Mouse (Mus musculus): ENCODE results near the gene Uhrf1bp1l. TPM values are rescaled to one million over a fixed set of nuclear protein-coding genes. Genes with fewer than 3 reads are reported as not detected.

Gene Uhrf1bp1l
- polyA plus RNA-seq, 1 experiment from 2014 or later = 20.7 TPM

GRCm38 (mm10) chr10:89794121-89794520 lies 49.3 kb downstream of the Uhrf1bp1l start:
- WGBS = 86% methylated on average over 6 of the region's 6 CpGs
- H3K27ac ChIP-seq (replicated peaks in 1 of 2; ENCODE audit: control insufficient read depth in 1 of 2, insufficient read depth in 1 of 2, low read depth in 2 of 2, low read length in 2 of 2) = no peak overlapping the region
- no peak for ATAC-seq (ENCODE audit: insufficient number of reproducible peaks, insufficient read depth, low FRiP score, low read depth)
- no peaks in the 10 kb centered on the region for H3K27me3 ChIP-seq (ENCODE audit: control insufficient read depth, insufficient read depth, low read length)
- no peak overlapping the region for H3K4me3 ChIP-seq (ENCODE audit: control insufficient read depth in 1 of 2, insufficient read depth in 1 of 2, low read depth in 1 of 2, low read length in 2 of 2)
- H3K9me3 ChIP-seq (ENCODE audit: control insufficient read depth, low read length) = no peaks in the 10 kb centered on the region
- no peak overlapping the region for H3K4me2 ChIP-seq (ENCODE audit: low read length)
- H3K9ac ChIP-seq (ENCODE audit: low read length) = no peak overlapping the region
- H3K36me3 ChIP-seq (ENCODE audit: control insufficient read depth, insufficient read depth, low read length) = peaks cover 26% of the 10 kb centered on the region
- no peaks in the 10 kb centered on the region for H3K4me1 ChIP-seq (ENCODE audit: control insufficient read depth in 2 of 2, insufficient read depth in 2 of 2, low read length in 2 of 2)

- peak overlapping the region in 1 of 2 experiments; percentile 41; a peak in 1 of 4 replicates for H3K27ac ChIP-seq (replicated peaks in 1 of 2; ENCODE audit: control insufficient read depth in 1 of 2, insufficient read depth in 1 of 2, low read depth in 2 of 2, low read length in 2 of 2)
- H3K36me3 ChIP-seq (ENCODE audit: control insufficient read depth, insufficient read depth, low read length) = peaks cover 44% of the 10 kb centered on the region
- H3K27me3 ChIP-seq (ENCODE audit: control insufficient read depth, insufficient read depth, low read length) = no peaks in the 10 kb centered on the region
- WGBS = 41% methylated on average over 4 of the region's 4 CpGs
- no peak for ATAC-seq (ENCODE audit: insufficient number of reproducible peaks, insufficient read depth, low FRiP score, low read depth)
- H3K9ac ChIP-seq (ENCODE audit: low read length) = no peak overlapping the region
- peaks cover 0 to 3% of the 10 kb centered on the region in 2 experiments; a peak in 1 of 4 replicates for H3K4me1 ChIP-seq (ENCODE audit: control insufficient read depth in 2 of 2, insufficient read depth in 2 of 2, low read length in 2 of 2)
- no peaks in the 10 kb centered on the region for H3K9me3 ChIP-seq (ENCODE audit: control insufficient read depth, low read length)
- H3K4me2 ChIP-seq (ENCODE audit: low read length) = no peak overlapping the region
- no peak overlapping the region for H3K4me3 ChIP-seq (ENCODE audit: control insufficient read depth in 1 of 2, insufficient read depth in 1 of 2, low read depth in 1 of 2, low read length in 2 of 2)
Observed at GRCm38 (mm10) chr10:89819146-89819545, 74.4 kb downstream of the Uhrf1bp1l start.

GRCm38 (mm10) chr10:89823906-89824305 lies 79.1 kb downstream of the Uhrf1bp1l start:
- H3K4me2 ChIP-seq (ENCODE audit: low read length) = no peak overlapping the region
- no peaks in the 10 kb centered on the region for H3K9me3 ChIP-seq (ENCODE audit: control insufficient read depth, low read length)
- 31% methylated on average over 2 of the region's 2 CpGs for whole genome bisulfite sequencing
- ATAC-seq (ENCODE audit: insufficient number of reproducible peaks, insufficient read depth, low FRiP score, low read depth) = no peak
- H3K27ac ChIP-seq (replicated peaks in 1 of 2; ENCODE audit: control insufficient read depth in 1 of 2, insufficient read depth in 1 of 2, low read depth in 2 of 2, low read length in 2 of 2) = no peak overlapping the region
- no peak overlapping the region for H3K4me3 ChIP-seq (ENCODE audit: control insufficient read depth in 1 of 2, insufficient read depth in 1 of 2, low read depth in 1 of 2, low read length in 2 of 2)
- no peak overlapping the region for H3K9ac ChIP-seq (ENCODE audit: low read length)
- no peaks in the 10 kb centered on the region for H3K27me3 ChIP-seq (ENCODE audit: control insufficient read depth, insufficient read depth, low read length)
- peaks cover 0 to 3% of the 10 kb centered on the region in 2 experiments; a peak in 1 of 4 replicates for H3K4me1 ChIP-seq (ENCODE audit: control insufficient read depth in 2 of 2, insufficient read depth in 2 of 2, low read length in 2 of 2)
- H3K36me3 ChIP-seq (ENCODE audit: control insufficient read depth, insufficient read depth, low read length) = no peaks in the 10 kb centered on the region

GRCm38 (mm10) chr10:89826896-89827295 lies 82.1 kb downstream of the Uhrf1bp1l start:
- Histone ChIP-seq H3K27ac (replicated peaks in 1 of 2; ENCODE audit: control insufficient read depth in 1 of 2, insufficient read depth in 1 of 2, low read depth in 2 of 2, low read length in 2 of 2) (no peak overlapping the region), H3K27me3 (ENCODE audit: control insufficient read depth, insufficient read depth, low read length) (no peaks in the 10 kb centered on the region), H3K9me3 (ENCODE audit: control insufficient read depth, low read length) (no peaks in the 10 kb centered on the region), H3K4me3 (ENCODE audit: control insufficient read depth in 1 of 2, insufficient read depth in 1 of 2, low read depth in 1 of 2, low read length in 2 of 2) (no peak overlapping the region), H3K4me2 (ENCODE audit: low read length) (no peak overlapping the region), H3K9ac (ENCODE audit: low read length) (no peak overlapping the region), H3K4me1 (ENCODE audit: control insufficient read depth in 2 of 2, insufficient read depth in 2 of 2, low read length in 2 of 2) (no peaks in the 10 kb centered on the region), H3K36me3 (ENCODE audit: control insufficient read depth, insufficient read depth, low read length) (no peaks in the 10 kb centered on the region)
- 45% methylated on average over 3 of the region's 3 CpGs for WGBS
- no peak for ATAC-seq (ENCODE audit: insufficient number of reproducible peaks, insufficient read depth, low FRiP score, low read depth)

- Histone ChIP-seq H3K4me3 (ENCODE audit: control insufficient read depth in 1 of 2, insufficient read depth in 1 of 2, low read depth in 1 of 2, low read length in 2 of 2) (no peak overlapping the region), H3K4me1 (ENCODE audit: control insufficient read depth in 2 of 2, insufficient read depth in 2 of 2, low read length in 2 of 2) (no peaks in the 10 kb centered on the region), H3K9me3 (ENCODE audit: control insufficient read depth, low read length) (no peaks in the 10 kb centered on the region), H3K36me3 (ENCODE audit: control insufficient read depth, insufficient read depth, low read length) (no peaks in the 10 kb centered on the region), H3K27me3 (ENCODE audit: control insufficient read depth, insufficient read depth, low read length) (no peaks in the 10 kb centered on the region), H3K9ac (ENCODE audit: low read length) (no peak overlapping the region), H3K27ac (replicated peaks in 1 of 2; ENCODE audit: control insufficient read depth in 1 of 2, insufficient read depth in 1 of 2, low read depth in 2 of 2, low read length in 2 of 2) (no peak overlapping the region), H3K4me2 (ENCODE audit: low read length) (no peak overlapping the region)
- 74% methylated on average over 4 of the region's 4 CpGs for WGBS
- no peak for ATAC-seq (ENCODE audit: insufficient number of reproducible peaks, insufficient read depth, low FRiP score, low read depth)
Observed at GRCm38 (mm10) chr10:89832334-89832733, 87.5 kb downstream of the Uhrf1bp1l start.

GRCm38 (mm10) chr10:89833166-89833565 lies 88.4 kb downstream of the Uhrf1bp1l start:
- H3K4me2 ChIP-seq (ENCODE audit: low read length) = no peak overlapping the region
- no peaks in the 10 kb centered on the region for H3K27me3 ChIP-seq (ENCODE audit: control insufficient read depth, insufficient read depth, low read length)
- no peaks in the 10 kb centered on the region for H3K9me3 ChIP-seq (ENCODE audit: control insufficient read depth, low read length)
- no peaks in the 10 kb centered on the region for H3K4me1 ChIP-seq (ENCODE audit: control insufficient read depth in 2 of 2, insufficient read depth in 2 of 2, low read length in 2 of 2)
- H3K4me3 ChIP-seq (ENCODE audit: control insufficient read depth in 1 of 2, insufficient read depth in 1 of 2, low read depth in 1 of 2, low read length in 2 of 2) = no peak overlapping the region
- no peak overlapping the region for H3K27ac ChIP-seq (replicated peaks in 1 of 2; ENCODE audit: control insufficient read depth in 1 of 2, insufficient read depth in 1 of 2, low read depth in 2 of 2, low read length in 2 of 2)
- no peak for ATAC-seq (ENCODE audit: insufficient number of reproducible peaks, insufficient read depth, low FRiP score, low read depth)
- H3K36me3 ChIP-seq (ENCODE audit: control insufficient read depth, insufficient read depth, low read length) = no peaks in the 10 kb centered on the region
- 70% methylated on average over 10 of the region's 10 CpGs for WGBS
- no peak overlapping the region for H3K9ac ChIP-seq (ENCODE audit: low read length)

GRCm38 (mm10) chr10:89837476-89837875 lies 92.7 kb downstream of the Uhrf1bp1l start:
- no peaks in the 10 kb centered on the region for H3K9me3 ChIP-seq (ENCODE audit: control insufficient read depth, low read length)
- WGBS = 50% methylated on average over 3 of the region's 3 CpGs
- no peak for ATAC-seq (ENCODE audit: insufficient number of reproducible peaks, insufficient read depth, low FRiP score, low read depth)
- no peak overlapping the region for H3K4me3 ChIP-seq (ENCODE audit: control insufficient read depth in 1 of 2, insufficient read depth in 1 of 2, low read depth in 1 of 2, low read length in 2 of 2)
- H3K4me2 ChIP-seq (ENCODE audit: low read length) = no peak overlapping the region
- no peak overlapping the region for H3K9ac ChIP-seq (ENCODE audit: low read length)
- no peaks in the 10 kb centered on the region for H3K36me3 ChIP-seq (ENCODE audit: control insufficient read depth, insufficient read depth, low read length)
- H3K27ac ChIP-seq (replicated peaks in 1 of 2; ENCODE audit: control insufficient read depth in 1 of 2, insufficient read depth in 1 of 2, low read depth in 2 of 2, low read length in 2 of 2) = no peak overlapping the region
- H3K27me3 ChIP-seq (ENCODE audit: control insufficient read depth, insufficient read depth, low read length) = no peaks in the 10 kb centered on the region
- H3K4me1 ChIP-seq (ENCODE audit: control insufficient read depth in 2 of 2, insufficient read depth in 2 of 2, low read length in 2 of 2) = no peaks in the 10 kb centered on the region

- Histone ChIP-seq H3K27ac (replicated peaks in 1 of 2; ENCODE audit: control insufficient read depth in 1 of 2, insufficient read depth in 1 of 2, low read depth in 2 of 2, low read length in 2 of 2) (no peak overlapping the region), H3K27me3 (ENCODE audit: control insufficient read depth, insufficient read depth, low read length) (no peaks in the 10 kb centered on the region), H3K9me3 (ENCODE audit: control insufficient read depth, low read length) (no peaks in the 10 kb centered on the region), H3K9ac (ENCODE audit: low read length) (no peak overlapping the region), H3K4me1 (ENCODE audit: control insufficient read depth in 2 of 2, insufficient read depth in 2 of 2, low read length in 2 of 2) (no peaks in the 10 kb centered on the region), H3K4me3 (ENCODE audit: control insufficient read depth in 1 of 2, insufficient read depth in 1 of 2, low read depth in 1 of 2, low read length in 2 of 2) (no peak overlapping the region), H3K4me2 (ENCODE audit: low read length) (no peak overlapping the region), H3K36me3 (ENCODE audit: control insufficient read depth, insufficient read depth, low read length) (no peaks in the 10 kb centered on the region)
- ATAC-seq (ENCODE audit: insufficient number of reproducible peaks, insufficient read depth, low FRiP score, low read depth) = no peak
- 75% methylated on average over 3 of the region's 3 CpGs for WGBS
Observed at GRCm38 (mm10) chr10:89838834-89839233, 94.0 kb downstream of the Uhrf1bp1l start.

Measured in heart, embryonic 14.5 days (tissue).